In genomic region chr11:98049672-98050519, GRCm38 (mm10) we compare ENCODE assay signal across 17 mouse cellular contexts. TPM values are rescaled to one million over a fixed set of nuclear protein-coding genes. Genes with fewer than 3 reads are reported as not detected.
A peak's percentile ranks its signal among the peaks of the same experiment; 100 is the strongest.
DNase-seq lines count a peak whose midpoint lies in the region; ATAC-seq and TF ChIP-seq lines count a peak whose summit lies in the region.
"Had no signal": no experiment of that assay in that cellular context is flagged by ENCODE, and none has a peak within 500 bp of the region (broad histone marks: within the 10 kb centered on the region; RNA-seq: fewer than 3 reads in every experiment).

No protein-coding gene starts in this region.

- WGBS in thymus, adult 2 months = 15% methylated on average over 14 of the region's 14 CpGs

- H3K4me3 ChIP-seq in thymus, adult 2 months (ENCODE audit: control insufficient read depth, insufficient read depth, low read length) = no peak overlapping the region
- H3K4me3 ChIP-seq: limb, embryonic 13.5 days; midbrain, embryonic 13.5 days; neural tube, embryonic 15.5 days had no signal

- H3K27me3 ChIP-seq in thymus, adult 2 months (ENCODE audit: control insufficient read depth, insufficient read depth, low read length) = peaks cover 16% of the 10 kb centered on the region

- no peaks in the 10 kb centered on the region for H3K36me3 ChIP-seq in thymus, adult 2 months (ENCODE audit: control insufficient read depth, insufficient read depth, low read length)
- H3K36me3 ChIP-seq: limb, embryonic 13.5 days; midbrain, embryonic 13.5 days; neural tube, embryonic 15.5 days had no signal

- ATAC-seq in megakaryocyte progenitor cell, adult 5-6 weeks (replicated peaks; ENCODE audit: poor library complexity) = peak; percentile 47
- ATAC-seq in activated CD4-positive, CD25-positive, alpha-beta regulatory T cell, adult 4 months = no peak
- ATAC-seq: midbrain, embryonic 13.5 days had no signal

- H3K27ac ChIP-seq in thymus, adult 2 months (ENCODE audit: control insufficient read depth, insufficient read depth, low read length) = no peak overlapping the region
- H3K27ac ChIP-seq: kidney, postnatal 0 days; limb, embryonic 13.5 days; midbrain, embryonic 13.5 days; neural tube, embryonic 15.5 days had no signal

- TF ChIP-seq CTCF in thymus, adult 2 months (IDR thresholded peaks at IDR 0.05; ENCODE audit: borderline replicate concordance, control insufficient read depth, extremely low read depth, insufficient read depth, low read length, poor library complexity) = no peak

- TF ChIP-seq POLR2A in thymus, adult 2 months (IDR thresholded peaks at IDR 0.05; ENCODE audit: control insufficient read depth, extremely low read depth, insufficient read depth, low read length, poor library complexity) = no peak

- DNase-seq in cerebellum, adult 9-11 months = peak; percentile 51
- DNase-seq in cerebellum, postnatal 4 days (ENCODE audit: low spot score in 2 of 2) = no peak
- DNase-seq in thymus, adult 2 months = peak; percentile 21
- DNase-seq in thymus, adult 18-20 months = no peak
- no peak for DNase-seq in layer of hippocampus, adult 9-10 months (ENCODE audit: low spot score)
- no peak for DNase-seq in lung, postnatal 4 days
- DNase-seq: adrenal gland, postnatal 10 days; heart, adult 11 months; heart, postnatal 14 days; lung, adult 2 months; right cerebral cortex, postnatal 14 days had no signal

- H3K4me1 ChIP-seq in thymus, adult 2 months (replicated peaks; ENCODE audit: control insufficient read depth, insufficient read depth, low read length) = peaks cover 38% of the 10 kb centered on the region

RNA-seq across cellular contexts. Expression of gene Stac2, which starts 3.4 kb away (rescaled TPM):
- 0.50 and 0.55 TPM in 2 replicates for polyA plus RNA-seq in thymus, adult 2 months (2012; rRNA removed)
- total RNA-seq in megakaryocyte progenitor cell, adult 5-6 weeks (2015) = not detected in 2 replicates
- total RNA-seq in megakaryocyte progenitor cell, adult 5-6 weeks (2017) = not detected in 2 replicates
- polyA plus RNA-seq in activated CD4-positive, CD25-positive, alpha-beta regulatory T cell, adult 4 months (2017; shearing (Covaris generic)) = under 1 TPM in 1 of 2 experiments, not detected in 1; 0.37 TPM

RNA-seq across cellular contexts. Expression of gene Rpl19, which starts 23.4 kb away (rescaled TPM):
- 1,012 and 1,033 TPM in 2 replicates for polyA plus RNA-seq in thymus, adult 2 months (2012; rRNA removed)
- 3,659 and 3,794 TPM in 2 replicates for total RNA-seq in megakaryocyte progenitor cell, adult 5-6 weeks (2015)
- 1,648 and 1,816 TPM in 2 replicates for total RNA-seq in megakaryocyte progenitor cell, adult 5-6 weeks (2017)
- polyA plus RNA-seq in activated CD4-positive, CD25-positive, alpha-beta regulatory T cell, adult 4 months (2017; shearing (Covaris generic)) = 1,000 to 10,000 TPM; 3,386 to 3,946 TPM

RNA-seq across cellular contexts. Expression of gene Cacnb1, which starts 27.1 kb away (rescaled TPM):
- 27.1 and 32.9 TPM in 2 replicates for polyA plus RNA-seq in thymus, adult 2 months (2012; rRNA removed)
- 0.17 and 1.2 TPM in 2 replicates for total RNA-seq in megakaryocyte progenitor cell, adult 5-6 weeks (2015)
- 0.41 and 0.92 TPM in 2 replicates for total RNA-seq in megakaryocyte progenitor cell, adult 5-6 weeks (2017)
- polyA plus RNA-seq in activated CD4-positive, CD25-positive, alpha-beta regulatory T cell, adult 4 months (2017; shearing (Covaris generic)) = 1 to 10 TPM; 1.4 to 2.9 TPM

RNA-seq across cellular contexts. Expression of gene Arl5c, which starts 53.9 kb away (rescaled TPM):
- polyA plus RNA-seq in thymus, adult 2 months (2012; rRNA removed) = 181 and 217 TPM in 2 replicates
- total RNA-seq in megakaryocyte progenitor cell, adult 5-6 weeks (2015) = 3.9 and 6.1 TPM in 2 replicates
- 2.5 and 7.6 TPM in 2 replicates for total RNA-seq in megakaryocyte progenitor cell, adult 5-6 weeks (2017)
- 10 to 100 TPM; 70.4 to 78.5 TPM for polyA plus RNA-seq in activated CD4-positive, CD25-positive, alpha-beta regulatory T cell, adult 4 months (2017; shearing (Covaris generic))

Comparison
In these comparisons a context has a peak if more than half of its experiments do, and no peak if none do; other contexts are left out.
1. DNase-seq: peak in cerebellum, adult 9-11 months (single experiment) and thymus, adult 2 months (single experiment); none in cerebellum, postnatal 4 days (0 of 2), thymus, adult 18-20 months (0 of 2), layer of hippocampus, adult 9-10 months (single experiment) and lung, postnatal 4 days (0 of 2).